Mouse (Mus musculus) layer of hippocampus, postnatal 36 days (tissue): ENCODE results near the gene Sult1e1. TPM values are rescaled to one million over a fixed set of nuclear protein-coding genes. Genes with fewer than 3 reads are reported as not detected.

Experiments used
- microRNA-seq, 2 experiments: library from miRNA; unstranded; fragments of <30 nt; microRNA quantifications; one replicate each; pipeline ENCODE4 v1.2.0; 2021
- total RNA-seq, 2 experiments: library from RNA; stranded (reverse); gene quantifications; 2 replicates each; pipeline ENCODE4 v1.2.3; 2021

Sult1e1 gene
- total RNA-seq, 2 experiments from 2014 or later = not detected

Small RNAs within 50 kb of the gene (microRNA-seq; reads per million reads assigned to microRNA genes)
- gene Mir3969 = 0 reads per million in 2 experiments

Other genes starting within 250 kb of the Sult1e1 start
- not detected for gene Ugt2b38, start 167.4 kb downstream of the Sult1e1 start, total RNA-seq
- gene Ugt2a2, start 109.3 kb downstream of the Sult1e1 start, total RNA-seq = not detected
- gene Gm43638, start 104.8 kb downstream of the Sult1e1 start, total RNA-seq = not detected
- not detected for gene Ugt2a1, start 100.7 kb downstream of the Sult1e1 start, total RNA-seq
- gene Sult1b1, start 53.4 kb downstream of the Sult1e1 start, total RNA-seq = not detected
- not detected for gene Sult1d1, start 22.6 kb downstream of the Sult1e1 start, total RNA-seq
- gene Csn1s1, start 74.6 kb upstream of the Sult1e1 start, total RNA-seq = not detected
- gene Csn2, start 108.0 kb upstream of the Sult1e1 start, total RNA-seq = not detected
- not detected for gene Csn1s2a, start 183.0 kb upstream of the Sult1e1 start, total RNA-seq
- gene Csn1s2b, start 216.5 kb upstream of the Sult1e1 start, total RNA-seq = not detected
- not detected for gene Prr27, start 234.1 kb upstream of the Sult1e1 start, total RNA-seq